17 mouse cellular contexts compared by ENCODE assay signal in the genomic region with DNA sequence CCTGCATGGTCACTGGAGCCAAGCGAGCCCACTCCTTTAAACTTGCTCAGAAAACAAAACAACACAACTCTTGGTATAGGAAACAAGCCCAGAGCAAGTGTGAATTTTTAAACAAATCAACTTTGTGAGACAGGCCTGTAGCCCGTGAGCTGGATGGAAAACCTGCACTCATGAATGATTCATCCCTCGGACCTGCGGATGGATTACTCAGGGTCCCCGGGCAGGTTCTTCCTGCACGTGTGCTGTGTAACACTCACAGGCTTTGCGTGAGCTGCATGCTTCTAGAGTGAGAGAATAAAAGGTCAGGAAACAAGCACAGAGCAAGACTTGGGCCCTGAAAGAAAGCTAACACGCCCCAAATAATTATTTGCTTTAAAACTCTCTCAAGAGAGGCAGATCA.
DNase-seq lines count a peak whose midpoint lies in the region; ATAC-seq and TF ChIP-seq lines count a peak whose summit lies in the region.
"Had no signal": no experiment of that assay in that cellular context is flagged by ENCODE, and none has a peak within 500 bp of the region (broad histone marks: within the 10 kb centered on the region; RNA-seq: fewer than 3 reads in every experiment).

No protein-coding gene starts in this region.

- TF ChIP-seq CTCF in kidney, postnatal 0 days (IDR thresholded peaks at IDR 0.05; ENCODE audit: low read depth), result no peak

- no peak overlapping the region for H3K4me3 ChIP-seq in kidney, postnatal 0 days (replicated peaks; ENCODE audit: low read depth, low read length)
- H3K4me3 ChIP-seq in embryonic facial prominence, embryonic 14.5 days (ENCODE audit: low read depth, low read length), result no peak overlapping the region
- H3K4me3 ChIP-seq in stomach, embryonic 15.5 days (replicated peaks), result no peak overlapping the region
- H3K4me3 ChIP-seq: midbrain, embryonic 10.5 days; neural tube, embryonic 15.5 days had no signal

- no peaks in the 10 kb centered on the region for H3K36me3 ChIP-seq in kidney, postnatal 0 days (ENCODE audit: insufficient read depth, low read length)
- no peaks in the 10 kb centered on the region for H3K36me3 ChIP-seq in embryonic facial prominence, embryonic 14.5 days (ENCODE audit: control insufficient read depth, insufficient read depth, low read length)
- H3K36me3 ChIP-seq in stomach, embryonic 15.5 days, result no peaks in the 10 kb centered on the region
- H3K36me3 ChIP-seq: midbrain, embryonic 10.5 days; neural tube, embryonic 15.5 days had no signal

- WGBS in kidney, postnatal 0 days, result 55% methylated on average over 8 of the region's 8 CpGs
- 52% methylated on average over 8 of the region's 8 CpGs for WGBS in embryonic facial prominence, embryonic 14.5 days
- WGBS in stomach, embryonic 15.5 days, result 56% methylated on average over 8 of the region's 8 CpGs

- H3K4me1 ChIP-seq in kidney, postnatal 0 days (replicated peaks; ENCODE audit: insufficient read depth, low read length), result peaks cover 26% of the 10 kb centered on the region
- peaks cover 43% of the 10 kb centered on the region for H3K4me1 ChIP-seq in embryonic facial prominence, embryonic 14.5 days (ENCODE audit: control insufficient read depth, insufficient read depth, low read length)
- peaks cover 21% of the 10 kb centered on the region for H3K4me1 ChIP-seq in stomach, embryonic 15.5 days

- H3K27ac ChIP-seq in kidney, postnatal 0 days, result peak overlapping the region; percentile 31; the same call in 1 of the 2 replicates
- peak overlapping the region; percentile 84 for H3K27ac ChIP-seq in embryonic facial prominence, embryonic 14.5 days (replicated peaks; ENCODE audit: low read depth, low read length)
- H3K27ac ChIP-seq in stomach, embryonic 15.5 days, result peak overlapping the region; percentile 41; the same call in 1 of the 2 replicates
- H3K27ac ChIP-seq: hindbrain, postnatal 0 days; midbrain, embryonic 10.5 days; neural tube, embryonic 15.5 days had no signal

- no peak for DNase-seq in kidney, postnatal 0 days (ENCODE audit: low spot score)
- no peak for DNase-seq in kidney, postnatal 14 days
- DNase-seq in CD4-positive helper T cell, adult 2 months (ENCODE audit: low read depth, low spot score), result peak; percentile 20
- peak; percentile 61 for DNase-seq in embryonic facial prominence, embryonic 14.5 days (ENCODE audit: low spot score)
- no peak for DNase-seq in retina, postnatal 1 day
- DNase-seq in adrenal gland, postnatal 25 days, result no peak
- DNase-seq: cerebellum, adult 9-11 months; heart, adult 11 months; heart, postnatal 4 days; lung, adult 2 months; lung, postnatal 4 days; thymus, adult 18-20 months had no signal

- H3K4me2 ChIP-seq in kidney, postnatal 0 days (ENCODE audit: low read length), result no peak overlapping the region
- H3K4me2 ChIP-seq in embryonic facial prominence, embryonic 14.5 days (ENCODE audit: low read depth, low read length), result no peak overlapping the region
- H3K4me2 ChIP-seq in stomach, embryonic 15.5 days, result no peak overlapping the region
- H3K4me2 ChIP-seq: neural tube, embryonic 15.5 days had no signal

- no peak overlapping the region for H3K9ac ChIP-seq in kidney, postnatal 0 days (ENCODE audit: low read depth, low read length)
- H3K9ac ChIP-seq in embryonic facial prominence, embryonic 14.5 days (ENCODE audit: low read depth, low read length), result no peak overlapping the region
- H3K9ac ChIP-seq in stomach, embryonic 15.5 days, result no peak overlapping the region
- H3K9ac ChIP-seq: neural tube, embryonic 15.5 days had no signal

- no peaks in the 10 kb centered on the region for H3K27me3 ChIP-seq in kidney, postnatal 0 days (ENCODE audit: insufficient read depth, low read length)
- no peaks in the 10 kb centered on the region for H3K27me3 ChIP-seq in embryonic facial prominence, embryonic 14.5 days (replicated peaks; ENCODE audit: control insufficient read depth, insufficient read depth, low read length)
- no peaks in the 10 kb centered on the region for H3K27me3 ChIP-seq in stomach, embryonic 15.5 days (replicated peaks)
- H3K27me3 ChIP-seq: neural tube, embryonic 15.5 days had no signal

- H3K9me3 ChIP-seq in kidney, postnatal 0 days (replicated peaks; ENCODE audit: low read length), result no peaks in the 10 kb centered on the region
- no peaks in the 10 kb centered on the region for H3K9me3 ChIP-seq in embryonic facial prominence, embryonic 14.5 days (ENCODE audit: control insufficient read depth, low read length)
- no peaks in the 10 kb centered on the region for H3K9me3 ChIP-seq in stomach, embryonic 15.5 days
- H3K9me3 ChIP-seq: midbrain, embryonic 10.5 days; neural tube, embryonic 15.5 days had no signal

- no peak for ATAC-seq in kidney, postnatal 0 days (replicated peaks; ENCODE audit: low FRiP score, low read depth)
- ATAC-seq in embryonic facial prominence, embryonic 14.5 days (ENCODE audit: low read depth), result no peak
- ATAC-seq in stomach, embryonic 15.5 days (ENCODE audit: insufficient read depth, low FRiP score, low read depth), result no peak; the same call in 1 of the 2 replicates
- ATAC-seq: forebrain, embryonic 16.5 days; hindbrain, postnatal 0 days had no signal

Comparison
In these comparisons a context has a peak if more than half of its experiments do, and no peak if none do; other contexts are left out.
1. DNase-seq: peak in CD4-positive helper T cell, adult 2 months (single experiment) and embryonic facial prominence, embryonic 14.5 days (single experiment); none in kidney, postnatal 0 days (single experiment), kidney, postnatal 14 days (single experiment), retina, postnatal 1 day (single experiment) and adrenal gland, postnatal 25 days (single experiment).
2. H3K27ac ChIP-seq: peak in every context shown above with its lines; median percentile 84 in embryonic facial prominence, embryonic 14.5 days; 41 in stomach, embryonic 15.5 days; 31 in kidney, postnatal 0 days.